Mouse (Mus musculus): ENCODE results near the gene Ano8.
"Not testable (repeated sequence)": the region's sequence is repeated elsewhere in the genome, so short reads cannot be mapped to it uniquely, and the experiment has no call there.

Ano8 gene

DNA sequence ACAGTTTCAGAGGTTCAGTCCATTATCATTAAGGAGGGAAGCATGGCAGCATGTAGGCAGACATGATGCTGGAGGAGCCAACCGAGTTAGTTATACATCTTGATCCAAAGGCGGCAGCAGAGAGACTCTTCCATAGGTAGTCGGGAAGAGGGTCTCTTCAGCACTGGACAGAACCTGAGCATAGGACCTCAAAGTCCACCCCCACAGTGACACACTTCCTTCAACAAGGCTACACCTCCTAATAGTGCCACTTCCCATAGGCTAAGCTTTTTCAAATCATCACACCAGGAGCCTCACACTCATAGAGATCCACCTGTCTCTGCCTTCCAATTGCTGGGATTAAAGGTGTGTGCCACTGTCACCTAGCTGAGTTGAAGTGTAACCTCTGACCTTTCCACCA is 48.7 kb downstream of the Ano8 start:
- no peak for DNase-seq

DNA sequence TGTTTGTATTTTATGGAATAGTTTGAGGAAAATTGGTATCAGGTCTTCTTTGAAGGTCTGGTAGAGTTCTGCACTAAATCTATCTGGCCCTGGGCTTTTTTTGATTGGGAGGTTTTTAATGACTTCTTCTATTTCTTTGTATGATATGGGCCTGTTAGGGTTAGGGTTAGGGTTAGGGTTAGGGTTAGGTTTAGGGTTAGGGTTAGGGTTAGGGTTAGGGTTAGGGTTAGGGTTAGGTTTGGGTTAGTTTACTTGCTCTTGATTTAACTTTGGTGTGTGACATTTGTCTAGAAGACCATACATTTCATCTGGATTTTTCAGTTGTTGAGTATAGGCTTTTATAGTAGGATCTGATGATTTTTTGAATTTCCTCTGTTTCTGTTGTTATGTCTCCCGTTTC is 52.8 kb downstream of the Ano8 start:
- DNase-seq, result not testable (repeated sequence)

Measured in cerebellum, postnatal 36 days (tissue).